Mouse (Mus musculus): ENCODE results near the gene Sox5. TPM values are rescaled to one million over a fixed set of nuclear protein-coding genes. Genes with fewer than 3 reads are reported as not detected.
"Not testable (repeated sequence)": the region's sequence is repeated elsewhere in the genome, so short reads cannot be mapped to it uniquely, and the experiment has no call there.

Sox5 gene
- total RNA-seq, 1 experiment from 2014 or later = 1.2 TPM

DNA sequence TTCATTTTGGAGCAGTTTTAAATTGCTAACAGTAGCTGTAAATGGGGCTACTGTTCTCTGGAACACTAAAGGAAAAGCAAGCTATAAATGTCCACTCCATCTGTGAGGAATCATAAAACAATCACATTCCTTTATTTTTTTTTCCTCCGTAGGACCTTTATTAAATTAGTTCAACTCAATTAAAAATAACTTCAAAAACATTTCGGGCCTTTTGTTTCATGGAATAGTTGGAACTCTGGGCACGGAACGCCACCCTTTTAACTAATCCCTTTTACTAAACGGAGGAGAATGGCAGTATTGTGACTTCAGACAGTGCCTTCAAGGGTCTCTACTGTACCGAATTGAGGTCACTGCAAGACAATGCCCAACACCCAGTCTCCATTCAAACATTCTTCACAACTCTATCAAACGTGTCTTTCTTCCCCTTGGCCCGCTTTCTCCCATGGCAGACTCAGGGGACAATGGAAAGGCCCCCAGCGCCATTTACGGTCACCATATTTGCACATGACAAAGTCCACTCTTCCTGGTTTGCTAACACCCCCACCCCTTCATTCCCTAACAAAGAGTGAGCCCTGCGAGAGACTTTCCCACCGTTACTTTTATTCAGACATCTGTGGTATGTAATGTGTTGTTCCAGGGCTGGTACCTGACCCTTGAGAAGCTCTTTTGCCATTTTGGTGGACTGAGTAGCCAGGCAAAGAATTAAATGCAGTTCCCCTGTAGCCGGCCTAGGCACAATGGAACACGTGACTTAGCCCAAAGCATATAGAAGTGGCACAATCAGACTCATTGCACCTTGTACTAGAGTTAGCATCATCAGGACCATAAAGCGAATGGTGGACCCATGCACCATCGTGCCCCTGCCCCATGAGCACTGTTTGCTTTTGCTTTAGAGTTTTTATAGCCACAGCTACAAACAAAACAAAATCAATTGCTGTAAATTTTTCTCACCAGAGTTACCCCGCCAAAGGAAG lies 468.7 kb downstream of the Sox5 start:
- no peak for ATAC-seq (replicated peaks; ENCODE audit: low read depth, poor library complexity, severe bottlenecking)

DNA sequence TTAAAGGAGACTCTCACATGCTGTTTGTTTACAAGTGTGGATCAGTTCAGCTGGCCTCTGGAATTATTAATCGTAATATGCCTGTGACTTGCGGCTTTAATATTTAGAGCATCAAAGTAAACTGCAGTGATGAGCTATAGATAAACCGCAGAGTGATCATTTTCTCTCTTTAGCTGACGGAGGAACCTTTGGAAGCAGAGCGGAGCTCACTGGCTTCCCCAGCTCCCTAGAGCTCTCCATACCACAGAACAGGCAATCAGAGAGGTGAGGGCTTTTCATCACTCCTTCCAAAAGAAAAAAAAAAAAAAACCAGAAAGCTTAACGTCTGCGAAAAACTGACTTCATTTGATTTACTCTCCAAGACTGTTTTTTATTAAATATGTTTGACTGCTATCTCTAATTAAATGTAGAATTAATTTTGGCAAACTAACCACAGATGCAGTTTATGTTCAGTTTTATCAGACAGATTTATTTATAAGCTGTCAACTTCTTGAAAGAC lies 469.4 kb downstream of the Sox5 start:
- no peak for ATAC-seq (replicated peaks; ENCODE audit: low read depth, poor library complexity, severe bottlenecking)

DNA sequence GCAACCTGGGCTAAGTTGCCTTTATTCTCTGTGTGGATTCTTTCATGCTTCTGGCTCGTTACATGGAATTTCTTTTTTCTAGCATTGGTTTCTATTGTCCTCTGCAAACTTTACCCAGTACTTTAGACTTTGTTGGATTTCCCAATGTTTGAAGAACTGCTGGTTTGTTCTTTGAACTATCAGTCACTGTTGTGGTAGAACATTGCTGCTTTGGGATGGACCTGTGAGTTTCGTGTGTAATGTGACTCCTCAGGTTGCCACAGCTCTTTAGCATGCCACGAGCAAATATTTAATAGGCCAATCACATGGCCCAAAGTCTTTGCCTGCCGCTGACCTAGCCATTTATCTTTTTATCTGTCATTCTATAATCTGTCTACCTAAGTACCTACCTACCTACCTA lies 470.0 kb downstream of the Sox5 start:
- no peak for ATAC-seq (replicated peaks; ENCODE audit: low read depth, poor library complexity, severe bottlenecking)

DNA sequence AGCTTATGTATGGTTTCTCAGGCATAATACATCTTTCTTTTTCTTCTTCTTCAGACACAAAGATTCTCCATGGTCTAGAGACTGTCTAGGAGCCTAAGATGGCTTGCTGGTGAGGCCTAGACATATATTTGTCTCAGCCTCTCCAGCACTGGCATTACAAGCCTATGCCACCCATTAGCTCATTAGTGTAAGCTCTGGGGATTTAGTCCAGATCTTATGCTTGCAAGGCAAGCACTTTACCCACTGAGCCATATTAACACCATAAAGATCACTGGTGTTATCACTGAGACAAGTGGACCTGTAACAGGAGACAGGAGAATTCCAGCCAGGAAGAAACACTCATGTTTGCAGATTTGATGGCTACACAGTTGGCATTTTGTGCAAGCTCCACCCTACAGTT lies 472.6 kb downstream of the Sox5 start:
- no peak for ATAC-seq (replicated peaks; ENCODE audit: low read depth, poor library complexity, severe bottlenecking)

DNA sequence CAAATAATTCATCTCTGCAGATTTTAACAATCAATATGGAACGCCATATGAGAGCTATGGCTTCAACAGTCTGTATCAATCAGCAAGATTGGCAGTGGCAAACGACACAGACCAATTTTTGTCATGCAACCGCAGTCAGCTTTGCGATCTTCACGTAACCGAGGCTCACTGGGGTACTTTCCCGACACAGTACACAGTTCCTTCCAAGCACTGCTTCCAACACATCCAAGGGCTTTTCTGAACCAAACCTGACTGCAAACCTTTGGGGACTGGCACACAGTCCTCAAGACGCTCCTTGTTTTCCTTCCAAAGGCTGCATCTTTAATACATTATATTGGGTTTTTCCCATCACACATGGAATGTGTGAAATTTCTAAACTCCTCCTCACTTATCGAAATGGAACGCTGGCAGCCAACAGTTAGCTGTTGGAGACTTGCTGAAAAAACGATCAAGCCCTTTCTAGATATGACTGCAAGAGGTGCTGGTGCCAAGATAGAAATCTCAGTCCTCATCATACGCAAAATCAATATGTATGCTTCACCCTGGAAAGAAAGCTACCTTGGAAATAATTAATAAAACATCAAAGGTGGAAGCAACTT lies 474.1 kb downstream of the Sox5 start:
- ATAC-seq (replicated peaks; ENCODE audit: low read depth, poor library complexity, severe bottlenecking) = no peak

DNA sequence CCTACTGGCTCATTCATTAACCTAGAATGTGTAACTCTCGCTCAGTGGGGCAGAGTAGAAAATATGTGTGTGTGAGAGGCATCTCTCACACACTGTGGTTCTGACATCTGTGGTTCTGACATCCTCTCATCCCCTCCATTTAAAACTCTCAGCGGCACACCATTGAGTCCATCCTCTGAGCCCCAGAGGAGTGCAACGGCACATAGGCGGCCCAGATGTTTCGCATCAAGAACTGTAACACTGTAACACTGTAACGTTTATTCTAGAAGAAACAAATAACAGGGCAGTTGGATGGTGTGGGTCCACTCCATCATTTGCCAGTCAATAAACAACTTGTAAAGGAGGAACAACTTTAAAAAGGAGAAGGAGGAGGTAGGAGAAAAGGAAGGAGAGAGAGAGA lies 479.0 kb downstream of the Sox5 start:
- no peak for ATAC-seq (replicated peaks; ENCODE audit: low read depth, poor library complexity, severe bottlenecking)

DNA sequence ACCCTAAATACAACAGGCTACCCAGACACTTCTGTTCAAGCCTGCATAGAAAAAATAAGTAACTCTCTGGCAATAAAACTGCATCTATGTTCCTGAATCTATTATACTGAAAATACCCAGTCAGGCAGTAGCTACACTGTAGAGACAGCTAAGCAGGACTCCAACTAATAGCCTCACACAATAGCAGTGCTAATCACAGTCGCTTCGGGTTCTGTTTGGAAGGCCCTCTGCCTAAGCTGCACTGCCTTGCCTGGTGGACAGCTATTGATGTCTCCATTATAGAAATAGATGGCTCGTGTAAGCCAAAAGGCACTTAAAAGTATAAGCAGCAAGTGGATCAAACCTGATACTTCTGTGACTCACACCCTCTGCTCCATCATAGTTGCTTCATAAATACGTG lies 480.7 kb downstream of the Sox5 start:
- no peak for ATAC-seq (replicated peaks; ENCODE audit: low read depth, poor library complexity, severe bottlenecking)

DNA sequence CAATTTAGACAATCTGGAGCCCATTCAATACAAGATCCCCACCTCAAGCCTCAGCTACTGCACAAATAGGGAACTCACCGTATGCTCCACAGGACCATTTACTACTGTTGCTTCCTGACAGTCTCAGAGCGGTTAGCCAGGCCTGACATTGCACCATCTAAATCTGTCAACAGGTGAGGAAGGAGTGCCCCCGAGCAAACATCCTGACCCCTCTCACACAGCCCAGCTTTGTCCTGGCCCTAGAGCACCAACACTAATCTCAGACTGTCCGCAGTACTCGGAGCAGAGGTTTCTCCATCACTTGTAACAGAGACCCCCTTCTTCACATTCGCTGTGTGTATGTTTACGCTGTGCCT lies 482.3 kb downstream of the Sox5 start:
- 0 out of 2 replicates have a peak, but pooled peaks have one; percentile 52 for ATAC-seq (replicated peaks; ENCODE audit: low read depth, poor library complexity, severe bottlenecking)

DNA sequence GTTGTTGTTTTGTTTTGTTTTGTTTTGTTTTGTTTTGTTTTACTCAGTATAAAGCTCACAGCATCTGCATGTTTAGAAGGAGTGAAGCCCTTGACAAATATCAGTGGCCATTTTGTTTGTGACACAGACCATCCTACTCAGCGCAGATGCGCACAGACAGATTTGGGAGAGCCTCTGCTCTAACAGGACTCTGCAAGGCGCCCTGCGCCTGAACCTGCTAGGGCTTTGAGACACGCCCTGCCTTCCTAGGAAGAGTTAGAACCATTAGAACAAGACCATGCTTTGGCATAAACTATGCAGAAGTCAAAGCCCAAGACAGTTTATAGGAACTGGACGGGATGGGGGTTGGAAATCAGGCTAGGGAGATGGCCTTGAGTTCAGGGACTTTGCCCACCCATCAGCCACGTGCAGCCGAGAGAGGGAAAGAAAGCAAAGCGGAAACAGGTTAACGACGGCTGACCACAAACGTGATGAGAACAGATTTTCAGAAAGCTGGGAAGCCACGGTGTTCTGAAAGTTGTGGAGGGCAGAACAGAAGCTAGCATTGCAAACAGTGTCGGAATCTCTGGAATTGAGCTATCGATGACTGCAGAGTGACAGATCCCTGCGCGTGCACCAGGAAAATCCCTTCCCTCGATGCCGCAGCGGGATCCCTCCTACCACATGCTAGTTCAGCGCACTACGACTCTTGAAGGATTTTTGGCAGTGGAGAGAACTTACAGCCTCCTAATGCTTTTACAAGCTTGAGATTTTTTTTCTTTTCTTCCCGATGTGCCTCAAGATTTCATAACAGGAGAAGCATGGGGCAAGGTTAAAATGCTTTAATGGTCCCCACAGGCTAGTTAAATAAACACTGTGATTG lies 482.9 kb downstream of the Sox5 start:
- ATAC-seq (replicated peaks; ENCODE audit: low read depth, poor library complexity, severe bottlenecking) = peak; percentile 50

DNA sequence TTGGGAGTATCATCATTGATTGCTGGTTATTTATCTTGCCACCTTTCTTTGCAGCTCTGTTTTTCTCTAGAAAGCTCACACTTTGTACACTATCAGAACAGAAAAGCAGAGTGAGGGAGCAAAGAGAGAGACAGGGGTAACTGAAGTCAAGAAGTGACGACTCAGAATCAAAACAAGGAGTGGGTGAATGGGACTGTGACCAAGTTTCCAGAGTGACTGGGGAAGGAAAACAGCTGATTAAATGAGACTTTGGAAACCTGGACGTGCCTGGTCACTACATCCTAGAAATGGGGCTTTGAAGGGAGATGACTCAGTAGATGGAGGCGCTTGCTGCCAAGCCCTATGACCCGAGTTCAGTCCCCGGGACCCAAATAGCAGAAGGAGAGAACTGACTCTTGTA lies 483.9 kb downstream of the Sox5 start:
- ATAC-seq (replicated peaks; ENCODE audit: low read depth, poor library complexity, severe bottlenecking) = no peak

DNA sequence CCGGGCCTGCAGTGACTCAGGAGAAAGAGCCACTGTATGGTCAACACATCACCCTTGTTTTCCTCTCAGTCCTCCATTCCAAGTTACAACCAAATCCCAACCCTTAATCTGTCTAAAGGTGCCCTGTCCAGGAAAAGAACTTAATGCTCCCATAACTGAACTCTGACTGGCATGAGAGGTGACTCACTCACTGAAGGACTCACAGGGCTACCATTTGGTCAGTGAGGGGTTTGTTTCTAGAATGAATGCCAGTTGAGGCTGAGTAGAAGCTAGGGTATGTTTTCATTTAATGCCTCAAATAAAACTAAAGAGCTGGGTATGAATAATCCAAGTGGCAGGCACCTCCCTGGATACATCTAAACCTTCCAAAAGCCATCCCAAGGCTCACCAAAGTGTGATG lies 484.6 kb downstream of the Sox5 start:
- ATAC-seq (replicated peaks; ENCODE audit: low read depth, poor library complexity, severe bottlenecking) = no peak

DNA sequence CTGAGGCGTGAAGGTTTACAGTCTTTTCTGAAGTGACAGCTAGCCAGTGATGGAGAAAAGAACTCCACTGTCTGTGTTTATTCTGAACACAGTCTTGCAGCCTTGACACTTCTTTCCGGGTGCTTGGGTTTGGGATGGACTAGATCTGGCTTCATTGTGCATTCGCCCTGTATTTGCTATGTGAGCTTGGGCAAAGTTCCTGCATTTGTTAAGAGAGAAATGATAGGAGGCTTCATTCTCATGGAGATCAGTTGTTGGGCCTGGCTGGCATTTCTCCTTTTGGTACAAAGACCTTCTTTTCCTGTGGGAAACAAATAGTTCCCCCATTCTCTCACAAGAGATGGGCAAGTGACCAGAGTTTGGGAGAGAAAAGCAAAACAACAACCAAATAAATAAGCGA lies 490.3 kb downstream of the Sox5 start:
- no peak for ATAC-seq (replicated peaks; ENCODE audit: low read depth, poor library complexity, severe bottlenecking)

DNA sequence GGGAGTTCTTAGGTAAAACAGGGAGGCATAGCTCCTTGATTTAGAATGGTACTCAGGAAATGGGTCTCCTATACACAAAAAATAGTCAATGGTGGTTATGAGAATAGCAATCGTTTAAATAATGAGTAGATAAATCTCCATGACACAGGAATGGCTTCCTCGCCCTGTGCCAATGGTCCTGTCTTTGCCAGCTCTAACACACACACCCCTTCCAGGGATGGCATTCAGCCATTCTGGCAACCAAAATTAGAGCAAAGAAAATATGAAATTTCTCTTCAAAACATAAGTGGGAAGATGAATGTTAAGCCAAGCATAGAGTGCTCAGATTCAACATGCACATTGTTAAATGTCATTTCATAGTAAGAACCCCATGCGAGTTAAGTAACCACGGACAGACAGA lies 495.7 kb downstream of the Sox5 start:
- ATAC-seq (replicated peaks; ENCODE audit: low read depth, poor library complexity, severe bottlenecking) = no peak

DNA sequence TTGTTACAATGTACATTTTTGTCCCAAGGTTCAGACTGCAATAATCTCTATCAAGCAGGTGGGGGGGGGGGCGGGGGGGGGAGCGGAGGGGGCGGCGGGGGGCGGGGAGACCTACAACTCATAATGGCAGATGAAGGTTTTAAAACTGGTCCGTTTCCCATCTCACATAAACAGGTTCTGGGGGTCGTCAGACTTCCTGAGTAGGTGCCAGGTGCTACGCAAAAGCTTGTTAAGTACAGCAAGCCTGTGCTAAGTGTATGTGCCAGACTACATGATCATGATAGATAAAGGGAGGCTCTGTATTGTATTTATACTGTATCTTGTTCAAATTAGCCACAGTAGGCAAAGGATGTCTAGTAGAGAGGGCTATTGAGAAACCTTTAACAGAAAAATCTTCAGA lies 498.6 kb downstream of the Sox5 start:
- no peak for ATAC-seq (replicated peaks; ENCODE audit: low read depth, poor library complexity, severe bottlenecking)

DNA sequence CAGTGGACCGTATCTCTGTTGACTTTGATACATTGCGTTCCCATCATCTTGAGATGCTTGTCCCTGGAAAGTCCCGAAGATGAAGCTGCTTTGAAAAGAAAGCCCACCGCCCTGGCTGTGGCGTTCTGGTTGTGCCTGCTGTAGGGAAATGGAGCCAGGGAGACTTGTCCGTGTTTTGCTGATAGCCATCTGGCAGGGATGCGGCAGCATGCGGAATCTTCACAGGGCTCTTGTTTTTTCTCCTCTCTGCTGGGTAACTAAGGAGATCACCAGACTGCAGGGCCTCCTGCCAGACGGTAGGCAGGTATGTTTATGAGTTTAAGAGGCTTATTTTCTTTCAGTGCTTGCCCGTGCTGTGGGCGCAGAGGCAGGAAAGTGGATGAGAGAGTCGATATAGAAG lies 499.0 kb downstream of the Sox5 start:
- no peak for ATAC-seq (replicated peaks; ENCODE audit: low read depth, poor library complexity, severe bottlenecking)

DNA sequence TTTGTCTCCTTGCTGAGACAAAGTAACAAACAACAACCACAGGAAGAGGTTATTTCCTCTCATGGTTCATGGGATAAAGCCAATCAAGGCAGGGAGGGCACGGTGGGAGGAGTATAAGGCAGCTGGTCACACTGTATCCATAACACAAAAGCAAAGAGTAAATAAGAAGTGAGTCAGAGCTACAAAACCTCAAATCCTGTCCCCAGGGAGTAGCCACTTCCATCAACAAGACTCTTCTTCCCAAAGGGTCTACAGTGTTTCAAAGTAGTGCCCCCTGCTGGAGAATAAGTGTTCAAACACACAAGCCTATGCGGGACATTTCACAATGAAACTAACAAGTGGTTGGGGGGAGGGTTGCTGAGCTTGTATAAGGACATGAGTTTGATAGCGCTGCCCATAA lies 500.1 kb downstream of the Sox5 start:
- no peak for ATAC-seq (replicated peaks; ENCODE audit: low read depth, poor library complexity, severe bottlenecking)

DNA sequence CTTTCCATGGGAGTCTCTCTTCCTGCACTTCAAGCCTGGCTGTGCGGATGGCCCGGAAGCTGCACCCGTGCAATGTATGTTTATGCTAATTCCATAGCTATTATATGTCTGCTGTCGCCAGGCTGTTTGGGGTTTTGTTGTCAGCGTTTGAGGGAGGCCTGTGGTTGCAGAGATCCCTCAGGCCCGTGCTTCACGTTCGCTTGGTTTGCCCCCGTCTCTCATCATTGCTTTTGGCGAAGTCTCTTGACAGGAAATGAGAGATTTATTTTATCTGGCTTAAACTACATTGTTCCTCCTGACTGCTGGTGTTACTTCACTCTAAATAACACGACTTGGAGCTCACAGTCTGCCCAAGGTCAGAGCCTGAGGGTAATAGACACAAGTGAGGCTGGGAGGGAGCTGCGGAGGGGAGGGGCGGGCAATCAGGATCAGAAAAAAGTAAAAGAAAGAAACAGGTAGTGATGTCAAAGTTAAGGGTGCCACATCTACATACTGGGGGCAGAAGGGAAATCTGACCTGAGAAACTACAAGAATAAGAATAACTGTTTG lies 503.2 kb downstream of the Sox5 start:
- no peak for ATAC-seq (replicated peaks; ENCODE audit: low read depth, poor library complexity, severe bottlenecking)

DNA sequence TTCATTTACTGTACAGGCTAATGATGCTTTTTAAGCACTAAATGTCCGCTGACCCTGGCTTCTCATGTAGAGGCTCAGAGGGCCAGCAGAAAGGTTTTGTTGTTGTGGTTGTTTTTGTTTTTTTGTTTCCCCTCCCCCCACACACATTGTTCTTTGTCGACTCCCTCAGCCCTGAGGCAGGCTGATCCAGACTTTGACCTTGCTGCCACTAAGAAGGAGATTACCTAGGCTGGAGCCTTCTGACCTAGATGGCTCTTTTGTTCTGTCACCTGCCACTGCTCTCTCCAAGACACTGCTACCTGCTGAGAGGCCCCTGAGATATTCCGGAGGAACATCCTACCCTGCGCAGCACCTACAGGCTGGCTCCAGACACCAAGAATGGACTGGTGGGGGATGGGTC lies 508.4 kb downstream of the Sox5 start:
- not testable (repeated sequence) for ATAC-seq (replicated peaks; ENCODE audit: low read depth, poor library complexity, severe bottlenecking)

DNA sequence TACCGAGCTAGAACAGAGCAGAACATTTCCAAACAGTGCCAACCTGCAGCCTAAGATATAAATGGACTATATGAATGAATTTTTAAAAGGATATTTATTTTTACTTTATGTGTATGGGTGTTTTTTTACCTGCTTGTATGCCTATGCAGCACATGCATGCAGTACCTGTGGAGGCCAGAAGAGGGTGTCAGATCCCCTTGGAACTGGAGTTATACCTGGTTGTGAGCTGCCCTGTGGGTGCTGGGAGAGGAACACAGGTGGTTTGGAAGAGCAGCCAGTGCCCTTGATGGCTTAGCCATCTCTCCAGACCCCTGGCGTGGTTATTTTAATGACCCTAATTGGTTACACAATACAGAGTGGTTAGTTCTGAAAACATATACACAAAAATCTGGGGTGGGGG lies 510.5 kb downstream of the Sox5 start:
- no peak for ATAC-seq (replicated peaks; ENCODE audit: low read depth, poor library complexity, severe bottlenecking)

DNA sequence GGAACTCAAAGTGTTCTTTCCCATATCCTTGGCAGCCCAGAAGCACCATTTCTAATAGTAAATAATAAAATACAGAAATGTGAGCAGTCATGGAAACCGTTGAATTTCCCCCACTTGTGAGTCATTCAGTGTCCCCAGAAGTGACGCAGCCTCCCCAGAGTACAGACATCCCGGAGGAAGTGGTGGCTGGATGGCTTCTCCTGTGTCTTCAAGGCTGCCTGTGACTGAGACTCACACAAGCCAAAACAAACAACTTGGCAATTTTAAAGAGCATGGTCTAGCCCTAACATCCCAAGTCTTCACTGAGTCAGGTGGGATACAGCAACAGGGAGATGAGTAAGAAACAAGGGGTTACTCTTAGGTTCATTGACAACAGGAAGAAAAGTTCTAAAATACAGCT lies 511.5 kb downstream of the Sox5 start:
- peak; percentile 54 for ATAC-seq (replicated peaks; ENCODE audit: low read depth, poor library complexity, severe bottlenecking)

Measured in common myeloid progenitor, adult 5-6 weeks (primary cell).